Mouse (Mus musculus) intestine, embryonic 15.5 days (tissue): ENCODE results near the gene Cfap126. TPM values are rescaled to one million over a fixed set of nuclear protein-coding genes. Genes with fewer than 3 reads are reported as not detected.
"Not testable (repeated sequence)": the region's sequence is repeated elsewhere in the genome, so short reads cannot be mapped to it uniquely, and the experiment has no call there.

Experiments
- ATAC-seq: fragments of 200-750 bp; cut with Nextera tagmentation; 2 replicates; pipeline ENCODE4 v1.8.0; 2017; ENCODE audit warnings: moderate TSS enrichment, moderate library complexity
- H3K27ac ChIP-seq: fragments of 300-500 bp; sonication (generic); 2 replicates; pipeline ENCODE4 v1.5.1; 2015; ENCODE audit warnings: mild to moderate bottlenecking, inconsistent platforms
- H3K27me3 ChIP-seq: fragments of 300-500 bp; sonication (generic); replicated peaks from 2 replicates; pipeline ENCODE4 v1.6.1; 2015; ENCODE audit warnings: inconsistent platforms
- H3K36me3 ChIP-seq: fragments of 300-500 bp; sonication (generic); 2 replicates; pipeline ENCODE4 v1.6.1; 2015; ENCODE audit warnings: inconsistent platforms
- H3K4me1 ChIP-seq: fragments of 300-500 bp; sonication (generic); replicated peaks from 2 replicates; pipeline ENCODE4 v1.6.1; 2015; ENCODE audit warnings: inconsistent platforms
- H3K4me2 ChIP-seq: fragments of 300-500 bp; sonication (generic); replicated peaks from 2 replicates; pipeline ENCODE4 v1.6.1; 2015; ENCODE audit warnings: mild to moderate bottlenecking, inconsistent platforms
- H3K4me3 ChIP-seq: fragments of 300-500 bp; sonication (generic); replicated peaks from 2 replicates; pipeline ENCODE4 v1.5.1; 2015; ENCODE audit warnings: inconsistent platforms
- H3K9ac ChIP-seq: fragments of 300-500 bp; sonication (generic); 2 replicates; pipeline ENCODE4 v1.6.1; 2015; ENCODE audit warnings: inconsistent platforms
- H3K9me3 ChIP-seq: fragments of 300-500 bp; sonication (generic); 2 replicates; pipeline ENCODE4 v1.6.1; 2016; ENCODE audit warnings: inconsistent platforms
- WGBS: fragments of 180-500 bp; shearing (Covaris S2); methylation state at CpG from one replicate; pipeline ENCODE4 v1.1.7; 2015; 5-methylcytosine and 5-hydroxymethylcytosine counted together
- polyA plus RNA-seq: library from polyadenylated mRNA; unstranded; fragments of >200 nt; fragmentation: Nextera tagmentation; extraction: Ambion mirVana; gene quantifications from 2 replicates; pipeline ENCODE4 v1.2.1, GENCODE M21; 2015

The Cfap126 gene
- 1.7 and 1.8 TPM in 2 replicates for polyA plus RNA-seq

DNA sequence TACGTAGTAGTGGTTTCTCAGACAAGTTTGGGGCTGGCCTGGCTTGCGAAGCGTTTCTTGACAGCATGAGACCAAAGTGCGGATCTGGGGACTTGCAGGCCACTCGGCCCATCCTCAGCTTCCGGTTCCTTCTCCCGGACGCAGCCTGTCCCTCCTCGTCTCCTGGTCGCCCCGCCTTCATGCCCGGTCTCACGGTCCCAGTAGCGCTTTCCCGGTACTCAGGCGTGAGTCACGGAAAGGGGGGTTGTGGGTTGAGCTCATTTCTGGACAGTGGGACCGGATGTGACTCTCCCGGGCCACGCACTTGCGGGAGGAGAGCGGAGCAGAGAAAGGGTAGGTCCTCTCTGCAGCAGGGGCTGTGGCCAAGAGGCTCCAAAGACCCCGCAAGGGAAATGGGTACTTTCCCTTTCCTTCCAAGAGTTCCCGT is at the start of gene Cfap126:
Cfap126 (plus strand) TSS at position 46 of the 427 bp plus-strand sequence.
- H3K36me3 ChIP-seq: no peaks in the 10 kb centered on the region
- H3K27ac ChIP-seq: peak within 1 kb of the TSS; percentile 81
- H3K4me1 ChIP-seq: peaks cover 6% of the 10 kb centered on the region
- no peaks in the 10 kb centered on the region for H3K27me3 ChIP-seq
- peak within 1 kb of the TSS; percentile 44 for H3K4me3 ChIP-seq
- no peaks in the 10 kb centered on the region for H3K9me3 ChIP-seq
- peak; percentile 48 for ATAC-seq
- WGBS: 2% methylated on average over 24 of the region's 24 CpGs
- peak within 1 kb of the TSS; percentile 48 for H3K9ac ChIP-seq
- peak within 1 kb of the TSS; percentile 71 for H3K4me2 ChIP-seq

DNA sequence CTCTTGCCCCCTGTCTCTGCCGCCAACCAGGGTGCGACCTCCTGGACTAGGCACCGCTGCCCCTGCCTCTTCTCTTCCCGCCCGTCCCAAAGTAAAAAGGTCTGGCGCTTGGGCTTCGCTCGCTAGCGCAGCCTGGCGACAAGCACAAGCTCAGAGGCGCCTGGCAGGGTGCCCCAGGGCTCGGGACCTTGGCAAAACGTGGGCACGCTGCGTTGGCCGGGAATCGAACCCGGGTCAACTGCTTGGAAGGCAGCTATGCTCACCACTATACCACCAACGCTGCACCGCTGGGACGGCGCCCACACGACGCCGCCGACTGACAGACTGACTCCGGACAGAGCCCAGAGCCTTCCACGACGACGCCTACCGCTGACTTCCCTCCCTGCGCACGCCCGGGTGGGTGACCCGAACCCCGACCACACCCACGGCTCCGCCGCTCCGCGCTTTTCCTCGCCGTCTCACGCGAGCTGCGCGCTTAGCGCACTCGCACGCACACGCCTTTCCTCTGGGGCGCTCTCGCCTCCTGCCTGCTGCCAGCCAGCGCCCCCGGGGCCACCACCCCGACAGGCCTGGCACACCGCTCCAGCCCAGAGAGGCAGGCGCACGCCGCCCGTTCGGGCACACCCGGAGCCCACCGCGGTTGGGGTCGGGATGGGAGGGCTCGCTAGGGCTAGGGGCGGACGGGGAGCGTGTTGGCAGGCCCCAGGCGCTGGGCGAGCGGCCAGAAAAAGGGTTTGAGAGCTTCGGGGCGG is 49.1 kb upstream of the Cfap126 start, which contains the start of gene Fcgr3:
Fcgr3 (minus strand) TSS at position 445 of the 752 bp plus-strand sequence.
- H3K9me3 ChIP-seq, H3K36me3 ChIP-seq, H3K4me1 ChIP-seq, H3K27ac ChIP-seq: not testable (repeated sequence)
- ATAC-seq: peak; percentile 75
- H3K4me2 ChIP-seq: peak within 1 kb of the TSS; percentile 63
- H3K9ac ChIP-seq: 0 out of 2 replicates have a peak within 1 kb of the TSS, but pooled peaks have one; percentile 0
- H3K27me3 ChIP-seq: peaks cover 22% of the 10 kb centered on the region
- WGBS: 1% methylated on average over 43 of the region's 75 CpGs
- H3K4me3 ChIP-seq: peak within 1 kb of the TSS; percentile 38

DNA sequence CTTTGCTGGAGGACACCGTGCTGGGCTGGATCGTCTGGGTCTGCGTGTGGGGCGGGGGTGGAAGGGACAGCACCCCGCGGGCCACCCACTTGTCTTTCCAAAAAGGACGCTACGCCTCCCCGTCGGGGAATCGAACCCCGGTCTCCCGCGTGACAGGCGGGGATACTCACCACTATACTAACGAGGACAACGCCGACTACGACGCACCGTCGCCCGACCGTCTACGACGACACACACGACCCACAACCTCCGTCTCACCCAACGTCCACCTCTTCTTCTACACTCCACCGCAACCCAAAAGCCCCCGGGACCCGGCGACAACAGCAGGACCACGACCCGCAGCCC is 48.5 kb upstream of the Cfap126 start:
- not testable (repeated sequence) for H3K9me3 ChIP-seq, H3K4me1 ChIP-seq, H3K27ac ChIP-seq, H3K9ac ChIP-seq, H3K36me3 ChIP-seq
- ATAC-seq: peak; percentile 57
- Histone ChIP-seq H3K27me3 (peaks cover 26% of the 10 kb centered on the region), H3K4me3 (peak overlapping the region; percentile 35), H3K4me2 (peak overlapping the region; percentile 54)
- 2% methylated on average over 24 of the region's 35 CpGs for WGBS

DNA sequence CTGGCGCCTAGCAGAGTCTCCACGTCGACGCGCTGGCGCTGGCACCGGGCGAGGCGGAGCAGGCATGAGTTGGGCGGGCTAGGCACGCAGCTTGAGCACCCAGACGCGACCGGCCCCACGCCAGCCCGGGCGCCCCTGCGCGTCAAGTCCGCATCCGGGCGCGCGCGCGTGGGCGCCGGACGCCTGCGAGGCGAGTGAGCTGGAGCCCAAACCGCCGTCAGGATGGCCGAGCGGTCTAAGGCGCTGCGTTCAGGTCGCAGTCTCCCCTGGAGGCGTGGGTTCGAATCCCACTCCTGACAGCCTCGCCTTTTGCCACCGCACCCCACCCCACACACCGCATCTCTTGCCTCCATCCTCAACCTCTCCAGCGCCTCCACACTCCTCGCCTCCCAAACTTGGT is 48.0 kb upstream of the Cfap126 start:
- H3K27ac ChIP-seq, H3K36me3 ChIP-seq, H3K4me1 ChIP-seq, H3K9ac ChIP-seq, H3K9me3 ChIP-seq: not testable (repeated sequence)
- 5% methylated on average over 30 of the region's 45 CpGs for WGBS
- peak; percentile 3 for ATAC-seq
- peaks cover 26% of the 10 kb centered on the region for H3K27me3 ChIP-seq
- H3K4me2 ChIP-seq: peak overlapping the region; percentile 63
- peak overlapping the region; percentile 38 for H3K4me3 ChIP-seq

DNA sequence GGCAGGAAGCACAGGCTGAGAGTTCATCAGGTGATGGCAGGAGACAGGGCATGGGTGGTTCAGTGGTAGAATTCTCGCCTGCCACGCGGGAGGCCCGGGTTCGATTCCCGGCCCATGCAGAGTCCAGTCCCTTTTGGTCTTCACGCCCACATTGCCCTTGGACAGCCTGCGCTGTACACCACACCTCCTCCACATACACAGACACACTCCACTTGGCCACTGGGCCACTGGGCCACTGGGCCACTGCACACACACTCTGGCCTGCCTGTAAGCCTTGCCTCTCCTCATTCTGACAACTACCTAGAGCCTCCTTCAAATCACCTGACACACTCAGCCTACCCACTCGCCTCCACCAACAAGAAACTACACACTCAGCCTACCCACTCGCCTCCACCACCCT is 47.1 kb upstream of the Cfap126 start:
- H3K4me3 ChIP-seq: not testable (repeated sequence)
- 36% methylated on average over 2 of the region's 10 CpGs for WGBS
- H3K27me3 ChIP-seq: peaks cover 26% of the 10 kb centered on the region

DNA sequence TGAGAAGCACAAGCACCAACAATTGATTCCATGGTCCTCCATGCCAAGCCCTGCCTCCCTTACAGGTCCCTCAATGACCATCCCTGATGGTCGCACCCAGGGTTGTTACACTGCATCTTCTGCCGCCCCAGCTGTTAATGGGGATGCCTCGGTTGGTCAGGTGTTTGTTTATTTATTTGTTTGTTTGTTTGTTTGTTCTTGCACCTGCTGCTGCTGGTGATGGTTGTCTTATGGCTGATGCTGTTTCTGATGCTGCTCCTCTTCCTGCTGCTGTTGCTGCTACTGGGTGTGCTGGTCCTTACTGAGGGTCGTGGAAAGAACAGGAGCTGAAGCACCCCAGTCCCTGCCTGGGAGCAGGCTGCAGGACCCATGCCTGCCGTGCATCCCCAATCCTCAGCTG is 45.8 kb upstream of the Cfap126 start:
- H3K27ac ChIP-seq, ATAC-seq, H3K9me3 ChIP-seq, H3K4me2 ChIP-seq, H3K4me1 ChIP-seq, H3K4me3 ChIP-seq, H3K9ac ChIP-seq, H3K36me3 ChIP-seq: not testable (repeated sequence)
- H3K27me3 ChIP-seq: peaks cover 26% of the 10 kb centered on the region
- WGBS: 50% methylated on average over 5 of the region's 5 CpGs

More for the DNA sequence above, 47.1 kb upstream of the Cfap126 start:
- H3K36me3 ChIP-seq, H3K9me3 ChIP-seq, H3K27ac ChIP-seq, H3K9ac ChIP-seq, H3K4me2 ChIP-seq, H3K4me1 ChIP-seq: not testable (repeated sequence)
- peak; percentile 40 for ATAC-seq

DNA sequence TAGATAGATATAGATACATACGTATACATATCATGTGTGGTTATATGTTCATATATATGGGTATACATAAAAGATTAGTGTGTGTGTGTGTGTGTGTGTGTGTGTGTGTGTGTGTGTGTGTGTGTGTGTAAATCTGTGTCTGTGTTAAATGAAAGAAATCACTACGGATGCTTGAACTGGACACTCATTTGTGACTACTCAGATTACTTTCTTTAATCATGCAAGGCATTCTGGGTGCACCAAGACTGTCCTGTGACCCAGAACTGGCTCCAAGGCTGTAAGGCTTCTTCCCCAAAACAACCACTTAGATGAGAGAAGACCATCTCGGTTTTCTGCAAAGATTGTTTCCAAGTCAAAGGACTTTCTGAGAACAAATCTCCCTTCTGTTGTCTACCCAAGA is 44.2 kb upstream of the Cfap126 start:
- H3K4me1 ChIP-seq, ATAC-seq, H3K9ac ChIP-seq, H3K4me2 ChIP-seq, H3K27ac ChIP-seq, H3K4me3 ChIP-seq, H3K9me3 ChIP-seq, H3K36me3 ChIP-seq: not testable (repeated sequence)
- WGBS: 61% methylated on average over 3 of the region's 3 CpGs
- peaks cover 27% of the 10 kb centered on the region for H3K27me3 ChIP-seq

DNA sequence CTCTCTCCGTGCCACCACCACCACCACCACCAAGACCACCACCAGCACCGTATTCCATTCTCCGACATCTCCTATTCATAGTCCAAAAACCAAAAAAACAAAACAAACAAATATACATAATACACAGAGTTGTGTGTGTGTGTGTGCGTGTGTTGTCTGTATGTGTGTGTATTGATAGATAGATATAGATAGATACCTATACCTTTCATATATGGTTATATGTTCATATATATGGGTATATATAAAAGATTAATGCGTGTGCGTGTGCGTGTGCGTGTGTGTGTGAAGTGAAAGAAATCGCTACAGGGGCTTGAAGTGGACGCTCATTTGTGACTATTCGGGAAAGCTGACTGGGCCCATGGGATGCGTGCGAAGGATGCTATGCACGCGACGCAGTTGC is 42.8 kb upstream of the Cfap126 start:
- ATAC-seq, H3K4me2 ChIP-seq, H3K9ac ChIP-seq, H3K9me3 ChIP-seq, H3K4me1 ChIP-seq, H3K4me3 ChIP-seq, H3K36me3 ChIP-seq, H3K27ac ChIP-seq: not testable (repeated sequence)
- 27% methylated on average over 15 of the region's 16 CpGs for WGBS
- peaks cover 23% of the 10 kb centered on the region for H3K27me3 ChIP-seq

DNA sequence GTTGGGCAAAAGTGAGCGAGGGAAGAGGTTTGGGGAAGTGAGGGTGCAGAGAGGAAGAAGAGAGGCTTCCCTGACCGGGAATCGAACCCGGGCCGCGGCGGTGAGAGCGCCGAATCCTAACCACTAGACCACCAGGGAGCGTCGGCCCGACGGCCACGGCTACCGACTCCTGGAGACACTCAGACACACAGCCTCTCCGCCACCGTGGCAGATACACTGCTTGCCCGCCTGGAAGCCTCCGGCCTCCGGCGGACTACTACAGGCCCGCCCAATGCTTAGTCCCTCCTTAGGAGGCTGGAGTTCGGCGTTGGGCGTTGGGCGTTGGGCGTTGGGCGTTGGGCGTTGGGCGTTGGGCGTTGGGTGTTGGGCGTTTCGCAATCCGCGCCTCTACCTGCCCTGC is 42.0 kb upstream of the Cfap126 start:
- H3K36me3 ChIP-seq, H3K9ac ChIP-seq, H3K4me1 ChIP-seq, H3K9me3 ChIP-seq, H3K4me2 ChIP-seq, H3K4me3 ChIP-seq, H3K27ac ChIP-seq: not testable (repeated sequence)
- ATAC-seq: peak; percentile 73
- H3K27me3 ChIP-seq: peaks cover 20% of the 10 kb centered on the region
- no CpG with 5 or more reads among the region's 35 CpGs for WGBS

DNA sequence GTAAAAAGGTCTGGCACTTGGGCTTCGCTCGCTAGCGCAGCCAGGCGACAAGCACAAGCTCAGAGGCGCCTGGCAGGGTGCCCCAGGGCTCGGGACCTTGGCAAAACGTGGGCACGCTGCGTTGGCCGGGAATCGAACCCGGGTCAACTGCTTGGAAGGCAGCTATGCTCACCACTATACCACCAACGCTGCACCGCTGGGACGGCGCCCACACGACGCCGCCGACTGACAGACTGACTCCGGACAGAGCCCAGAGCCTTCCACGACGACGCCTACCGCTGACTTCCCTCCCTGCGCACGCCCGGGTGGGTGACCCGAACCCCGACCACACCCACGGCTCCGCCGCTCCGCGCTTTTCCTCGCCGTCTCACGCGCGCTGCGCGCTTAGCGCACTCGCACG is 41.5 kb upstream of the Cfap126 start:
- not testable (repeated sequence) for H3K4me3 ChIP-seq, H3K27ac ChIP-seq, H3K4me2 ChIP-seq, H3K9me3 ChIP-seq, H3K9ac ChIP-seq, H3K4me1 ChIP-seq, H3K36me3 ChIP-seq
- WGBS: no CpG with 5 or more reads among the region's 45 CpGs
- peaks cover 21% of the 10 kb centered on the region for H3K27me3 ChIP-seq
- ATAC-seq: peak; percentile 70

DNA sequence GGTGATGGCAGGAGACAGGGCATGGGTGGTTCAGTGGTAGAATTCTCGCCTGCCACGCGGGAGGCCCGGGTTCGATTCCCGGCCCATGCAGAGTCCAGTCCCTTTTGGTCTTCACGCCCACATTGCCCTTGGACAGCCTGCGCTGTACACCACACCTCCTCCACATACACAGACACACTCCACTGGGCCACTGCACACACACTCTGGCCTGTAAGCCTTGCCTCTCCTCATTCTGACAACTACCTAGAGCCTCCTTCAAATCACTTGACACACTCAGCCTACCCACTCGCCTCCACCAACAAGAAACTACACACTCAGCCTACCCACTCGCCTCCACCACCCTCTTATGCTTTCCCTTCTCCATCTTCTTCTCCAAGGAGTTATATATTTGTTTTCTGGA is 39.4 kb upstream of the Cfap126 start:
- not testable (repeated sequence) for H3K9me3 ChIP-seq, H3K9ac ChIP-seq, H3K4me2 ChIP-seq, H3K4me3 ChIP-seq, H3K27ac ChIP-seq, H3K4me1 ChIP-seq, H3K36me3 ChIP-seq
- H3K27me3 ChIP-seq: peaks cover 19% of the 10 kb centered on the region
- WGBS: 17% methylated on average over 7 of the region's 10 CpGs
- peak; percentile 41 for ATAC-seq

DNA sequence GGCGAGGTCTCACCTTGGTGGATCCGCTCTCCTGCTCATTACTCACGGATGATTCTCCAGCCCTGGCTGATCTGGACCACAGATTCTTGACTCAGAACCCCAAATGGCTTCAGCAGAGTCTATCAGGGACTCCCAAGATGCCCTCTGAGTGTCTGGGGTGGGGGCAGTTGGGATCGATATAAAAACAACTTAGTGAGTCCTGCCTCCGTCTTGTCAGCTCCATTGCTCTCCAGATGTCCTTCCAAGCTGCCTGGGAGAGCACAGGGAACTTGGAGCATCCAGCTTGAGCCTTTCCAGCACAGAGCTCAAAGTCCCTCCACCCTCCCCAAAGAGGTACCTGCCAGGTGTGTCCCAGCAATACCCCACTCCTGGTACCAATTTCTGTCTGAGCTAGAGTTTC is 37.5 kb upstream of the Cfap126 start:
- not testable (repeated sequence) for H3K9me3 ChIP-seq, H3K4me2 ChIP-seq, H3K4me1 ChIP-seq, H3K36me3 ChIP-seq, H3K9ac ChIP-seq, ATAC-seq, H3K4me3 ChIP-seq, H3K27ac ChIP-seq
- 74% methylated on average over 4 of the region's 5 CpGs for WGBS
- peaks cover 11% of the 10 kb centered on the region for H3K27me3 ChIP-seq

DNA sequence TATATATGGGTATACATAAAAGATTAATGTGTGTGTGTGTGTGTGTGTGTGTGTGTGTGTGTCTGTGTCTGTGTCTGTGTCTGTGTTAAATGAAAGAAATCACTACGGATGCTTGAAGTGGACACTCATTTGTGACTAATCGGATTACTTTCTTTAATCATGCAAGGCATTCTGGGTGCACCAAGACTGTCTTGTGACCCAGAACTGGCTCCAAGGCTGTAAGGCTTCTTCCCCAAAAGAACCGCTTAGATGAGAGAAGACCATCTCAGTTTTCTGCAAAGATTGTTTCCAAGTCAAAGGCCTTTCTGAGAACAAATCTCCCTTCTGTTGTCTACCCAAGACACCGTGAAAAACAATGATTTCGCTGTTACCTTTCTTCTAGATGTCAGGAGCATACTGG is 36.5 kb upstream of the Cfap126 start:
- not testable (repeated sequence) for H3K9me3 ChIP-seq, ATAC-seq, H3K4me1 ChIP-seq, H3K27ac ChIP-seq, H3K9ac ChIP-seq, H3K4me3 ChIP-seq, H3K36me3 ChIP-seq, H3K4me2 ChIP-seq
- WGBS: 40% methylated on average over 5 of the region's 5 CpGs
- peaks cover 18% of the 10 kb centered on the region for H3K27me3 ChIP-seq
